Mouse (Mus musculus): ENCODE measurements at regions not wholly inside any gene's neighbourhood (a gene's known extent, or its start where the extent isn't known, plus 50 kb on each side); places are given as distances from the start of the nearest gene placed in this dataset.
A peak's percentile ranks its signal among the peaks of the same experiment; 100 is the strongest.
"Not testable (repeated sequence)": the region's sequence is repeated elsewhere in the genome, so short reads cannot be mapped to it uniquely, and the experiment has no call there.

DNA sequence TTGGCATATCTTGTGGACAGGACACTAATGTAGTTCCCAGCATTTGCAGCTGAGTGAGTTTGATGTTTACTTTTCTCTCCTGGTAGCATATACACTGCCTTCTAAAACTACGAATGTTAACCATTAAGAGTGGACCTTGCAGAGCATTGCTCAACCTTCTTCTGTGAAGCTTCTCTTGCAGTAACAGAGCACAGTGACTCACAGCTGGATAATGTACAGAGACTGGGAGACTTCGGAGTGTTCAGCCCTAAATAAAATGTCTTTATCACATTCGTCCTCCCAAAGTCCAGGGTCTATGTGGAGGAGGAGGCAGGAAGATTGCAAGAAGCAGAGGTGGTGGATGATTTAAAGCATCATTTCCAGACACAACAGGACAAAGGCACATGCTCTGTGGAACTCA is 407.6 kb upstream of the Dab2 start:
- Histone ChIP-seq H3K9me3 (replicated peaks; ENCODE audit: low read length) (no peaks in the 10 kb centered on the region), H3K4me2 (ENCODE audit: insufficient read depth, low read depth, poor library complexity, severe bottlenecking) (no peak overlapping the region), H3K79me2 (replicated peaks; ENCODE audit: control insufficient read depth, extremely low read depth, insufficient read depth, poor library complexity, severe bottlenecking) (no peaks in the 10 kb centered on the region), H3K36me3 (replicated peaks in 1 of 2; ENCODE audit: control insufficient read depth in 1 of 2, insufficient read depth in 1 of 2, low read length in 1 of 2) (no peaks in the 10 kb centered on the region), H3K9ac (ENCODE audit: insufficient read depth, low read depth) (no peak overlapping the region), H3K4me3 (replicated peaks in 1 of 3; ENCODE audit: low read depth in 2 of 3, low read length in 2 of 3, poor library complexity in 1 of 3) (no peak overlapping the region), H3K27me3 (replicated peaks) (no peaks in the 10 kb centered on the region), H3K4me1 (ENCODE audit: control insufficient read depth in 1 of 2, insufficient read depth in 2 of 2) (no peaks in the 10 kb centered on the region; a peak in 1 of 4 replicates), H3K27ac (ENCODE audit: insufficient read depth, low read depth) (no peak overlapping the region)
- in situ Hi-C loops (cut with MboI; ENCODE audit: low pct_ligation_motif_present, low pct_unique_long_range_greater_than_20kb, low sequenced_read_pairs) (no loop called here), dilution Hi-C loops (cut with MboI; ENCODE audit: extremely low pct_ligation_motif_present, extremely low pct_unique_long_range_greater_than_20kb, low sequenced_read_pairs) (no loop called here)
- DNase-seq (ENCODE audit: extremely low read depth): no peak
- TF ChIP-seq USF2 (conservative IDR thresholded peaks at IDR 0.05; ENCODE audit: low read depth, low read length): no peak
- TF ChIP-seq JUND (conservative IDR thresholded peaks at IDR 0.05; ENCODE audit: low read depth, low read length): no peak

DNA sequence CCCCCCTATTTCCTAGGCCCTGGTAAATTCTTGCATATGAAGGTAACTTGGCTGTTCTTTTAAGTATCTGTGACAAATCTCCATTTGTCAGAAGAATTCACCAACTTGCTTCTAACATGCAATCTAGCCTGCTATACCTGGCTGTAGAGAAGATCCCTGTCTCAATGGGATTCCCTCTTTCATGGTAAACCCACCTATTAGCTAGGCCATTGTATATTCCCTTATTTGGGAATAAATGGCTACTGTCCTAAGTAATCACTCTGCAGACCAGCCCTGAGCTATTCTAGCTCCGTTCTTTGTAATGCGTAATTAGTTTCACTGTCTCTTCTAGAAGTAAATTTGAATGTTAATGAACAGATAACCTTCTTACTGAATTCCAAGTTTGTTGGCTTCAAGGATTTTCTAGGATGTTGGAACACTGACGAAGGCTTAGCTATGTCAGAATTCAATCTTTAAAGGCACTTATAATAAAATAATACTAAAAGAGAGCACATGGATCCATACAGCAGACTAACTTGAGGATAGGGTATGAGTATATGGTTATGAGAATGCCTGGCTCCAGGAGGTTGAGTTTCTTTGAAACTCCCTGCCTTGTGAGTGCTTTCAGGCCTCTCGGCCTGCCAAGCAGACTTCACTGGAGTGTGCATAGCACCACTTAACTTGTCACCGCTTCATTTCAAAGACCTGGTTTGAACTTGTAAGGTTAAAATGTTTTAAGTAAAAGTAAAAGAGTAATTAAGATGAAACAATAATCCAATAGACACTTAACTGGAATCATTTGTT is 403.7 kb upstream of the Dab2 start:
- H3K36me3 ChIP-seq (replicated peaks in 1 of 2; ENCODE audit: control insufficient read depth in 1 of 2, insufficient read depth in 1 of 2, low read length in 1 of 2); H3K9ac ChIP-seq (ENCODE audit: insufficient read depth, low read depth); H3K4me3 ChIP-seq (replicated peaks in 1 of 3; ENCODE audit: low read depth in 2 of 3, low read length in 2 of 3, poor library complexity in 1 of 3); H3K27ac ChIP-seq (ENCODE audit: insufficient read depth, low read depth); H3K27me3 ChIP-seq (replicated peaks); H3K9me3 ChIP-seq (replicated peaks; ENCODE audit: low read length); H3K79me2 ChIP-seq (replicated peaks; ENCODE audit: control insufficient read depth, extremely low read depth, insufficient read depth, poor library complexity, severe bottlenecking); H3K4me2 ChIP-seq (ENCODE audit: insufficient read depth, low read depth, poor library complexity, severe bottlenecking); in situ Hi-C loops (cut with MboI; ENCODE audit: low pct_ligation_motif_present, low pct_unique_long_range_greater_than_20kb, low sequenced_read_pairs); DNase-seq (ENCODE audit: extremely low read depth); H3K4me1 ChIP-seq (ENCODE audit: control insufficient read depth in 1 of 2, insufficient read depth in 2 of 2); dilution Hi-C loops (cut with MboI; ENCODE audit: extremely low pct_ligation_motif_present, extremely low pct_unique_long_range_greater_than_20kb, low sequenced_read_pairs): not testable (repeated sequence)

DNA sequence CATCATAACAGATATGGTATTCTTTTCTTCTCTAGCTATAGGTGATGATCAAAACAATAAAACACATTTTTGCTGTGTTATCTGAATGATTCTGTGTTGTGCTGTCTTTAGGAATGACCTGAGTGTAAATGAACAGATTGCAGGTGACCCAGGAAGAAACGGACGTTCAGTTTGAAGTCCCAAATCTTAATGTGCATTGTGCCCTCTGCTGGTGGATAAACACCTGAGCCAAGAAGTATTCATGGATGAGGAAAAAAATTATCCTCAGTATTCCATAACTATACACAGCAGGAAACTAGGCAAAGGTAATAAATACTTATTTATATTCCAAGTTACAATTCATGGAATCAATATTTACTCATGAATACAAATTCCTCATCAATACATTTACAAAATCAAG is 384.3 kb upstream of the Dab2 start:
- Histone ChIP-seq H3K4me2 (ENCODE audit: insufficient read depth, low read depth, poor library complexity, severe bottlenecking) (no peak overlapping the region), H3K9me3 (replicated peaks; ENCODE audit: low read length) (no peaks in the 10 kb centered on the region), H3K36me3 (replicated peaks in 1 of 2; ENCODE audit: control insufficient read depth in 1 of 2, insufficient read depth in 1 of 2, low read length in 1 of 2) (no peaks in the 10 kb centered on the region), H3K4me3 (replicated peaks in 1 of 3; ENCODE audit: low read depth in 2 of 3, low read length in 2 of 3, poor library complexity in 1 of 3) (no peak overlapping the region), H3K27me3 (replicated peaks) (no peaks in the 10 kb centered on the region), H3K4me1 (ENCODE audit: control insufficient read depth in 1 of 2, insufficient read depth in 2 of 2) (no peaks in the 10 kb centered on the region), H3K9ac (ENCODE audit: insufficient read depth, low read depth) (no peak overlapping the region), H3K79me2 (replicated peaks; ENCODE audit: control insufficient read depth, extremely low read depth, insufficient read depth, poor library complexity, severe bottlenecking) (no peaks in the 10 kb centered on the region), H3K27ac (ENCODE audit: insufficient read depth, low read depth) (no peak overlapping the region)
- in situ Hi-C loops (cut with MboI; ENCODE audit: low pct_ligation_motif_present, low pct_unique_long_range_greater_than_20kb, low sequenced_read_pairs) (loop anchor here (10.0 kb wide), 1 partner anchor 670 kb away; the partner anchor contains the start of gene Ptger4), dilution Hi-C loops (cut with MboI; ENCODE audit: extremely low pct_ligation_motif_present, extremely low pct_unique_long_range_greater_than_20kb, low sequenced_read_pairs) (no loop called here)
- peak; percentile 39 for DNase-seq (ENCODE audit: extremely low read depth)
- TF ChIP-seq CTCF (conservative IDR thresholded peaks at IDR 0.05 in 1 of 2, IDR thresholded peaks at IDR 0.05 in 1 of 2; ENCODE audit: low read depth in 2 of 2, low read length in 2 of 2): peak in 1 of 2 experiments; percentile 69; a peak in 2 of 4 replicates
- no peak for TF ChIP-seq MAX (IDR thresholded peaks at IDR 0.05; ENCODE audit: low read length)
- TF ChIP-seq NELFE (IDR thresholded peaks at IDR 0.05; ENCODE audit: low read depth, low read length): no peak
- peak; percentile 76 for TF ChIP-seq RAD21 (IDR thresholded peaks at IDR 0.05; ENCODE audit: low read depth, low read length)
- TF ChIP-seq TCF12 (IDR thresholded peaks at IDR 0.05; ENCODE audit: low read depth, low read length): no peak
- TF ChIP-seq USF2 (conservative IDR thresholded peaks at IDR 0.05; ENCODE audit: low read depth, low read length): no peak
- peak; percentile 75 for TF ChIP-seq ZC3H11A (IDR thresholded peaks at IDR 0.05; ENCODE audit: low read depth, low read length)
- peak; percentile 88 for TF ChIP-seq SMC3 (IDR thresholded peaks at IDR 0.05; ENCODE audit: low read depth, low read length)
